Mouse (Mus musculus) thymus, adult 2 months (tissue): ENCODE data around the gene Ppp1r17.

Experiments used
- CTCF ChIP-seq: fragments of 200-500 bp; IDR thresholded peaks from 2 replicates; pipeline ENCODE4 v1.5.1; 2012; ENCODE audit warnings: mild to moderate bottlenecking, control low read depth, low read length, moderate library complexity, borderline replicate concordance; ENCODE audit not compliant: control insufficient read depth, poor library complexity, insufficient read depth; ENCODE audit errors: extremely low read depth
- POLR2A ChIP-seq: fragments of 200-500 bp; IDR thresholded peaks from 2 replicates; pipeline ENCODE4 v1.6.1; 2012; ENCODE audit warnings: mild to moderate bottlenecking, low read length, control low read depth, moderate library complexity; ENCODE audit not compliant: control insufficient read depth, poor library complexity, insufficient read depth; ENCODE audit errors: extremely low read depth

DNA sequence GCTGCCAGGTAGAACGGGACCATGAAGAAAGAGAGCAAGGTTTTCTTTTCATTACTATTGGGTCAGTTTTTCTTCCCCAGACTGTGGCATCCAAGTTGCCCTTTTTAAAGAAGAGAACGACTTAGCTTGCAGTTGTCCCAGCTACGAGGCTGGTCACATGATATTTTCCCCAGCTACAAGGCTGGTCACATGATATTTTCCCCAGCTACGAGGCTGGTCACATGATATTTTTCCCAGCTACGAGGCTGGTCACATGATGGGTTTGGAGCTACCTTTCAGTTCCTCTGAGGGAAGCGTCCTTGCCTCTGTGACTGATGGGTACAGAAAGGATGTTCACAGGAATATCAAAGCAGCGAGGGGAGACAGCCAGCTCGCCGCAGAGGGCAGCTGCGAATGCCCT is 17.8 kb downstream of the Ppp1r17 start:
- no peak for TF ChIP-seq CTCF
- TF ChIP-seq POLR2A, result no peak
